Mouse (Mus musculus) hematopoietic stem cell, adult 5-6 weeks (primary cell): ENCODE results near the gene Rnasek. TPM values are rescaled to one million over a fixed set of nuclear protein-coding genes. Genes with fewer than 3 reads are reported as not detected.

Experiments used
- ATAC-seq, 2 experiments: fragments of 125-278 bp in 1 of 2; replicated peaks in 1 of 2; 2 replicates each; pipeline ENCODE4 v1.8.0; 2016 to 2017; ENCODE audit warnings: inconsistent platforms in 2 of 2, mild to moderate bottlenecking in 2 of 2, moderate number of reproducible peaks in 2 of 2, low read depth in 1 of 2, moderate TSS enrichment in 1 of 2; ENCODE audit not compliant: low FRiP score in 2 of 2, poor library complexity in 2 of 2, severe bottlenecking in 2 of 2, insufficient read depth in 1 of 2, low TSS enrichment in 1 of 2
- total RNA-seq: library from RNA; stranded (forward); fragments of 172-1452, 232-1000 nt; gene quantifications from 2 replicates; pipeline ENCODE4 v1.2.3, GENCODE M21; 2017

Rnasek gene
- total RNA-seq, 1 experiment from 2014 or later, result 22.5 TPM

DNA sequence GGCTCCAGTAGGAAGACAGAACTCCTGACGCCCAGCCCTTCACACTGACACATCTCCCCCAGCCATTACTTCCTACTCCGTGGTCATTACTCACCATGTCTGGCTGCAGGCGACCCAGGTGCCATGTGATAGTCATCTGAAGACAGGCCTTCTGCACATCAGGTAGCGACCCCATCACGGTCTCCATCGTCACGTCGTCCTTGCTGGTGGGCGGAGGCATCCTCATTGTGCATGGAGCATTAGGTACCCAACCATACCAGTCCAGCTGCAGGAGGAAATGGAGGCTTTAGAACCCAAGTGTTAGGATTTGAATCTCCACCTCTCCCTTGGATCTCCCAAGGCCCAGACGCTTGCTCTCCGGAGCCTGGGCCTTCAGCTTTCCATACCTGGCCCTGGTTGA, 2.9 kb upstream of the Rnasek start:
- no peak for ATAC-seq

DNA sequence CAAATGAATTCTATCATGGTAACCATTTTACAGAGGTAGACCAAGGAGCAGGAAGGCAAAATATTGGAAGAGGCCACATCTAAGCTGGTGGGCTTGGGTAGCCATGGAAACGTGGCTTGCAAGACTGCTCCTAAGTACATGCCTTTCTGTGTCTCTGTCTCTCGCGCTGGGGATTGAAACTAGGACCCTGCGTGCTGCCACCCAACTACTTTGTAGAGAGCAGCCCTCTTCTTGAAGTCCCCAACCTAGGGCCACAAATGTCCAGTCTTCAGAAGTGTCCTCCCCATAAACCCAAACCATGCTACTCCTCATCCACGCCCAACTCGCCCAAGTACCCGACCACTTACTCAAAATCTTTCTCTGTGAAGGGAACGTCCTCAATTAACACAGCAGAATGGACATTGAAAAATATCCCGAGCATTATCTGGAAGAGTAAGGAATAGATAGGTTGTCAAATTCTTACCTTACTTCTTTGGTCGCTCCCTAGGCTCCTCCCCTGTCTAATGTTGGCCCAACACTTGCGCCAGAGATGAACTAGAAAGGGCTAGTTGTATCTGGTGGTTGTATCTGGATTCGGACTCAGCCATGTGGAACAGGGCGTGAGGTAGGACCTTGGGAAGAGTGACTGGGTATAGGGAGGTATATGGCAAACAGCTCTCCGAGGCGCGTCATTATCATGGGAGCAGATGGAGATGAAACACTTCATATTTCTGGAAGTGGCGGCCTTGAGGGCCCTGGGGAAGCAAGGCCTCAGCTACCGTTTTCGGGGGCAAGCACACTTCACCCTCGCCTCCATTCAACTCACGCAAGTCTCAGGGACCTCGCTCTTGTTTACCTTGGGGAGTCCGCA, 826 bp downstream of the Rnasek start:
- no peak for ATAC-seq

DNA sequence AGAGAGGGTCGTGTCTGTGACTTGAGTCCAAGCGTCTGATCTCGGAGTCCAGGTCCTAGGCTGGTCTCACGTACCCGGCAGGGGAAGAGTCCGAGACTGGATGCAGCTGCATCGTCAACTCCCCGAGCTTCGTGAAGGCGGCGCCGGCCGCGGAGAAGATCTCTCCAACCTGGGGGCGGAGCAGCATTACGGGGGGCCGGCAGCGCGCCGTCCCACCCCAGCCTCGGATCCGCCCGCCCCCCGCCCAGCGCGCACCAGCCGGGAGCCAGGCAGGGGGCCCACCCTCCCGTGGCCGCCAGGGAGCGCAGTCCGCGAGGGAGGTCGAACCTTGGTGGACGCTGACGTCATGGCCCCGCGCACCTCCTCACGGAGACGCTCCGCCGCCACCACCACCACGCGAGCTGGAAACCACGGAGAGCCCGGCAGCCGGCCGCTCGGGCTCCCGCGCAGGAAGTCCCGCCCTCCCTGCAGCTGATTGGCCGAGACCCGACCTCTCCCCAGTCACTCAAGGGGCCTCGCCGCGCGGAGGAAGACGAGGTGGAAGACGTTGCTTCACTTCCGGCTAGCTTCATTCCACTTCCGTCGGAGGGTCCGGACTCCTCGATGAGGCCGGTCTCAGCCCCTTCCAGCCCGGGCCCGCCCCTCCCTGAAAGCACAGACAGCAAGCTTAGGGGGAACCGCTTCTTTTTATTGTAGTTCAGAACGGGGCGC, 2.0 kb downstream of the Rnasek start, which contains the start of gene 0610010K14Rik:
TSS of gene 0610010K14Rik (minus strand) at position 458 of the 711 bp plus-strand sequence.
- peak; percentile 86 to 87 for ATAC-seq

DNA sequence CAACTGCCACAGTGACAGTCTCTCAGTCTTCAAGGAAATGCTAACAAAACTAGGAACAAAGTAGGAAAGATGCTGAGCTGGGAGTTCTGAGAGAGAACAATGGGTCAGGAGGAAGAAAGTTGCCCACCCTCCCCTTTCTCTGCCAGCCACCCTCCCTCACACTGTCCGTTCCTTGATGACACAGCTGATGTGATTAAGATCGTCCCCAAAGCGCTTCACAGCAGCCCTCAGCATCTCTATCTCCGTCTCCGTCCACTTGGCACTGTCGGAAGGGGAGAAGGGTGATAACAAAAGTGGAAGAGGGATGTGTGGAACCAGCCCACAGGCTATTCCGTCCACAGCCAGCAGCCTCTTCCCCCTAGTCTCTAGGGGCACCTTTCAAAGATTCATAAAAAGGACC, 2.9 kb downstream of the Rnasek start:
- ATAC-seq, result no peak

DNA sequence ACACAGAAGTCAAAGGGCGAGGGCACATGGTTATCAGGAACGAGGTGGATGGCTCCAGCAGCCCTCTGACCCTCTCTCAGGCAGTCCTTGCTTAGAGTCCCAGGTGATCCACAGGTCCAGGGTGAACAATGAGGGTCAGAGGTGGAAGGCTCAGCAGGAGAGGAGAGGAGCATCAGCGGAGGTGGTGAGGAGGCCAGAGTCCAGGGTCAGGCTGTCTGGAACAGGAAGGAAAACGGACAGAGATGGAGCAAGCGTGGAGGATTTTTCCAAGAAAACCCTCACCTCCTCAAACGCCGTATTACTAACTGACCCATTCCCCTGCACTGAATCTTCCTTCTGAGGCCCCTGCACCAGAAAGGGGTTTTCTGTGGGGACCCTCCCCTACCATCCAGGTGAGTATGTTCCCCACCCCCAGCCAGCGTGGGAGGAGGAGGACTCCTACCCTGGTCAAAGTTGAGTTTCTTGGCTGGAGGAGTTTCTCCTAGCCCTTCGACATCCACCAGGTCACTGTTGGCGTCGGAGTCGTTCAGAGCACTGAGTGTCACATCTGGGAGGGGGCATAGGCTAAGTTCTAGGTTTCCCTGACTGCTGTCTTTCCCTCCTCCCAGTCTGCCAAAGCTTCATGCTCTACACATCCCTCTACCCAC, 4.3 kb downstream of the Rnasek start:
- no peak for ATAC-seq

DNA sequence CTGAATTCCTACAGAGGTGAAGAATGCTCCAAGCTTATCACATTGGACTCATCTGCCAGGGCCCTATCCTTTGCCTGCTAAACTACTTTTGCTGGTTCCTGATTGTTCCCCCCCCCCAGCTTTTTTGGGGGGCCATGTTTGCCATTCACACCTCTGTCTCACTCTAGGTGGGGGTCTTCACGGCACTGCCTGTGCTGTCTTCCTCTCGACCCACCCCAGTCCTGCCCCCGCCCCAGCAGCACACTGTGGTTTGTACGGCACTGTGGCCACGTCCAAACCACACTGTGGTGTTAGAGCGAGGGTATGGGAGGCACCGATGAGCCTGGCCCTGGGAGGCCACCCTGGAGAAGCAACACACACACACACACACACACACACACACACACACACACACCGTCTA, 5.1 kb downstream of the Rnasek start:
- ATAC-seq, result no peak

DNA sequence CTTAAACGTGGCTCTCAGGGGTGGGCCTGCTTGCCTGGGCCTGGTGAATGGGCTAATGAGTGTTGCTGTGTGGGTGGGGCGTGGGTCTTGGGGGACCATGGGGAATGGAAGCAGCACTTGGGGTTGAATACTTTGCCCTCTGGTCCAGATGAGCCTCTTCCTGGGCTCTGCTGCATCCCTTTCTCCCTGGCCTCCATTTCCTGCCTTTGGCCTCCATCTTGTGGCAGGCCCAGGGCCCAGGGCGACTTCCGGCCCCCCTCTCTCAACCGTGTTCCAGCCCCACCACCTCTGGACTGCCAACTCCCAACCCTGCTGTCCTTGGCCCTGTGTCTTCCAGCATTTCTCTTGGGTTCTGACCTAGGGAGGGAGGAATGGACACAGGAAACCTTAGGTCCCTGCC, 5.6 kb downstream of the Rnasek start:
- no peak for ATAC-seq

DNA sequence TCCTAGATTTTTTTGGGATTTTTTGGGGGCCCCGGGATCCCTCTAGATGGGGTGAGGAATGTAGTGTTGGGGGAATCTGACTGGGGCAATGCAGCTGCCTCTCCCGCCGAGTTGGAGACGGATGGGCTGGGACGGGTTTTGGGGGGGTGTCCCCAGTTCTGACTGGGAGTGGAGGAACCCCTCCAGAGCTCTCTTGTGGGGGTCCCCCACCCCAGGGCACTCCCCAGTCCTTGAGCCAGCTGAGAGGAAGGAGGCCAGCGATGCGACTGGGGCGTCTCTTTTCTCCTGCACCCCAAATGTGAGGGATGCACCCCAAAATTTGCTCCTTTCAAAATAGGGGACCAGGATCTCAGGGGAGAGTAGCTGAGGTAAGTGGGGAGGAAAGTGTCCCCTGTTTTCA, 6.6 kb downstream of the Rnasek start:
- ATAC-seq, result no peak

DNA sequence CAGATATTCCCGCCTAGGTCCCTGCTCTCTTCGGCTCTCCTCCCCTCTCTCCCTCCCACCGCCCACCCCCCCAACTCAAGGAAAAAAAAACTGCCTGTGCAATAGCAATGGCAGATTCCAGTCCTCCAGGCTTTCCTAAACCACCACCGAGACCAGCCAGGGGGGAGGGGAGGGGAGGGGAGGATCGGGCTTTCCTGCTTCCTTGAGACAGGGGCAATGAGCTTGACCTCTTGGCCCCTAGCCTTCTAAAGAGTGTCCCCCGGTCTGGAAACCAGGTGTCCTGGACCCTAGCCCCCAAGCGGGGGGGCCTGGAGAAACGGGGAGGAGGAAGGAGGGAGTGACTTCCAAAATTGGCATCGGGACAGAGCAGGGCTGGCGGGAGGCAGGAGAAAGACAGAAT, 7.1 kb downstream of the Rnasek start:
- no peak for ATAC-seq

DNA sequence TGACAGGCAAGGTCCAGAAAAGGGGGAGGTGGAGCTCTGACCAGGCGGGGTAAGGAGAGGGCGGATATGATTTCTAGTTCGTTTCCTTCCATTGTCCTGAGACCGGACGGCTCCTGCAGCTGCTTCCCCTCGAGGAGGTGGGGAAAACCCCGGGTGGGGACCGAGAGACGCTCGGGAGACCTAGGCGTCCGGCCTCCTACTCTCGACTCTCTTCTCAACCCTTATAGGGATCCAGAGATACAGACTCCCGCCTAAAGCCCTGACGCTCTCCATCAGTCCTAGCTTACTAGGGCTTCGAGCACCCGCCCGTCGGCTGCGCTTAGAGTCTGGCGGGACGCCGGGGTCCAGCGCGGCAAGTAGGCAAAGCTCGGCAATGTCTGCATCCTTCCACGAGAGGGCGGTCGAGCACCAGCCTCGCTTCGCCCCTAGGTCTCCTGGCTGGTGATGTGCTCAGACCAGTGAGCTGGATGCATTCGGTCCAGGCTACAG, 9.4 kb downstream of the Rnasek start:
- peak; percentile 79 to 83 for ATAC-seq

DNA sequence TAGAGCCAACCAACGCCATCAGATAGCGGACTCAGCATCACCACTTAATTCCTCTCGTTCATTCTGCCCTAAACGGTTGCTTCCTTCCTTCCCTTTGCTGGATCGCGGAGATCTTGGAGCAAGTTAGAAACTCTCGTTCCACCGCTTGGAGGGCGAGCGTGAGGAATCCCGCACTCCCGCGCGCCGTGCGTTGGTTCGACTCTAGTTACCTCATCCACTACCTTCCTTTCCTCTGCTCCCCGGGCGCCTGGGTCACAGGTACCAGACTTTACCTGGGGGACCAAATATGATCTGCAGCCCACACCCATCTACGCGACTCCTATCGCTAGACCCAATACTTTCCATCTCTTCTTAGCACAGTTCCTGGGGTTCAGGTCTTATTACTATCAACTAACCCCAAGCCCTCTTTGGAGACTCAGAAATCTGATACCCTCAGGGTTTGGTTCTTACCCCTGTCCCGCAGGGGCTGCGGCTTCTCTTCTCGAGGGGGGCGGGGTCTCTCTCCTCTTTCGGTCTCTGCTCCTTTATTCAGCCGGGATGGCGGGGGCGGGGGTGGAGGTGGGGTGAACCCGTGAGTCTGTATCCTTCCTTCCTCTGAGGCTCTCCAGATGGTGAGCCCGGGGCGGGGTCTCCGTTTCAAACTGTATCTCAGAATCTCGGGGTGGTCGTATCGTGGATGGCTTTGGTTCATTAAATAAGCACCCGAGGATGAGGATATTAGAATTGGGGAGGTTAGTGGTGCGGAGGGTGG, 10.2 kb downstream of the Rnasek start, which contains the start of gene Bcl6b:
TSS of gene Bcl6b (minus strand) at position 539 of the 751 bp plus-strand sequence.
- no peak for ATAC-seq

DNA sequence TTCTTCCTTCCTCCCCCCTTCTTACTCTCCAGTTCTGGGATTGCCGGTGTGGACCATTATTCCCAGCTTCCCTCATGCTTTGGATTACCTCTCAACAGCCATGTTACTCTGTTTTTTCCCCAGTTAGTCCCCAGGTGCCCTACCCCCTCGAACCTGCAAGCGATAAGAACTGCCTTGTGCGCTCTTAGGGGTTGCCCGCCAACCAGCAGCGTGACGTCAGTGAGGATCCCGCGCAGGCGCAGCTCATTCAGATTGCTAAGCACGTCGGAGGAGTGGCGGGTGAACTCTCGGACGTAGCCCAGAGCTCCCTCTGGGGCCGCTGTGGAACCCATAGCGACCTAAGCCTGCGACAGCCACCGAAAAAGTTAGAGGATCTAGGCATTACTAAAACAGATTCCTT, 10.8 kb downstream of the Rnasek start:
- peak; percentile 46 to 63 for ATAC-seq

DNA sequence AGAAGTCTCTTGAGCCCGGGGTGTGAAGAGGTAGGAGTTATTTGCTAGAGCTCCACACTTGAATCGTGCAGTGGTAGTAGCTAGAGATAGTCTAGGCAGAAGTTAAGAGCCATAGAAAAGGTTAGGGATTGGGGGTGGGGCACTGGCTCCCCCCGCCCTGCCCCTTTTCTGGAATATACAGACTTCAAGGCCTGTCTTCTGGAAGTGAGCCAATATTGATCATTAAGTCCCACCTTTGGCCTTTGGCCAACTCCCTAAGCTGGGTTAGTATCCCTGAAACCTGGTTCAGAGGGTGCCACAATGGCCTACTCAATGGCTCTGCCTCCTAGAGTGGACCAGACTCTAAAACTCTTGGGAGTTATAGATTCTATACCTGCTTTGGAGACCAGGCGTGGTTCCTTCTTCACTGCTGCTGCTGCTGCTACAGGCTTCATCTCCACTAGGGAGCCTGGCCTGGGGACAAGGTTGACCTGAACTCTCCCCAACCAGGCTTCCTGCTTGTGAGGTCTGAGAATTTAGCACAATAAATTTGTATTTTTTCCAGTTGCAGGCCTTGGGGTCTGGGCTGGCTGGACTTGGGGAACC, 11.9 kb downstream of the Rnasek start:
- ATAC-seq, result no peak

DNA sequence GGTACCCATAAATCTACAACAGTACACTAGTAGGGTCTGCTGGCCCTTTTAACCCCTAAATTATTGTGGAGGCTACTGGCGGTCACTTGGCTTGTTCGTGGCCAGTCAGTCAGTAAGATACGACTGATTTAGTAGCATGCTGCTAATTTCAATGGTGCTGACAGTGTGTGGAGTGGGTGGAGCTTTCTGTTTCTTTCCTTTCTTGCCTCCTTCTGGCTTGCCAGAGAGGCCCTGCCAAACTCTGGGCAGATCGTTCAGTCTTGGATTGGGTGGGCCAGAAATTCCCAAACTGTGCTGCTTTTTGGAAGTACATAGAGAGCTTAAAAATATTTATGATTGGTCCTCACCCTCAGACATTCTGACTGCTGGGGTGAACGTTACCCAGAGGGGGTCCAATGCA, 12.5 kb downstream of the Rnasek start:
- no peak for ATAC-seq

DNA sequence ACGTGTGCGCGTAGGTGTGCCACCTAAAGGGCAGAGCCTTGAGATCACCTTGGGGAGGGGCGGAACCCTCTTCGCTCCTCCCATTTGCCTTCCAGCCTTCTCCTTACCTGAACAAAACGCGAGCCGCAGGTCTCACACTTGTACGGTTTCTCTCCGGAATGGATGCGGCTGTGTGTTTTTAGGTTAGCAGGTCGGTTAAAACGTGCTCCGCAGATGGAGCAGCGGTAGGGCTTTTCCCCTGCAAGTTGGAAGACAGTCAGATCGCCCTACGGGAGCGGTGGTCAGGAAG, 13.1 kb downstream of the Rnasek start:
- ATAC-seq, result no peak

DNA sequence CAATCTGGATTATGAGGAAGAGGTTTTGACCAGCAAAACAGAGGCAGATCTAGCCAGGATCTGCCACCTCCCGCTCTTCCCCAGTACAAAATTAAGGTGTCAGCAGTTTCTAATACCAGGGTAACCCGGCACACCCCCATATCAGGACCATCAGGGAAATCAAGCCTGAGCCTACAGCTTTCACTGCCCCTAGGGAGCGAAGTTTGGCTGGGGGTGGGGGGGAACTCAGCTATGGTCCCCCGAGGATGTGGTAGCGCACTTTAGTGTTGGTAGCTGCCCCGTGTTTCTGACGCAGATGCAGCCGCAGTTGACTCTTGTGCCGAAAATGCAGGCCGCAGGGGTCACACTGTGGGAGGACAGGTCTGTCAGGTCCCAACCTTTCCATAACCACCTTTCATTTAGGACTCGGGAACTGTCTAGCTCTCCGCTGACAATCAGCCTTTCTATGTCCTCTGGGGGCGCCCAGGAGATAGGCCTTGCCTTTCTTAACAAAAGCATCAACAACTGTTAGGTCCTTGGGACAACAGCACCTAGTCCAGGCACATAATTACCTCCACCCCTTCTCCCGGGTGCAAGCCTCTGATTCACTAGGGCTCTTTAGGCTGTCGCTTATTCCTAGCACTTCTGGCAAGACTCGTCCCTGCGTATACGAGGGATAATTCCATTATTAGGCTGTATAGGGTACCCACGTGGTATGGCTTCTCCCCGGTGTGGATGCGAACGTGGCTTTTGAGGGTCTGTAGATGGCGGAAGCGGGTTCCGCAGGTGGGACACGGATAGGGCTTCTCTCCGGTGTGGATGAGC, 13.6 kb downstream of the Rnasek start:
- ATAC-seq, result no peak
